Mouse (Mus musculus) stomach, embryonic 15.5 days (tissue): ENCODE data around the gene Iqce. TPM values are rescaled to one million over a fixed set of nuclear protein-coding genes. Genes with fewer than 3 reads are reported as not detected.

Source experiments
- ATAC-seq: fragments of 200-750 bp; cut with Nextera tagmentation; 2 replicates; pipeline ENCODE4 v1.8.0; 2017; ENCODE audit warnings: low read depth, moderate number of reproducible peaks, moderate TSS enrichment; ENCODE audit not compliant: insufficient read depth, low FRiP score
- H3K27ac ChIP-seq: fragments of 300-500 bp; sonication (generic); 2 replicates; pipeline ENCODE4 v1.5.1; 2015; ENCODE audit warnings: mild to moderate bottlenecking, inconsistent platforms
- H3K27me3 ChIP-seq: fragments of 300-500 bp; sonication (generic); replicated peaks from 2 replicates; pipeline ENCODE4 v1.6.1; 2015; ENCODE audit warnings: inconsistent platforms
- H3K36me3 ChIP-seq: fragments of 300-500 bp; sonication (generic); 2 replicates; pipeline ENCODE4 v1.6.1; 2015; ENCODE audit warnings: inconsistent platforms
- H3K4me1 ChIP-seq: fragments of 300-500 bp; sonication (generic); 2 replicates; pipeline ENCODE4 v1.6.1; 2015; ENCODE audit warnings: inconsistent platforms
- H3K4me2 ChIP-seq: fragments of 300-500 bp; sonication (generic); 2 replicates; pipeline ENCODE4 v1.6.1; 2015; ENCODE audit warnings: mild to moderate bottlenecking, inconsistent platforms
- H3K4me3 ChIP-seq: fragments of 300-500 bp; sonication (generic); replicated peaks from 2 replicates; pipeline ENCODE4 v1.5.1; 2015; ENCODE audit warnings: inconsistent platforms
- H3K9ac ChIP-seq: fragments of 300-500 bp; sonication (generic); 2 replicates; pipeline ENCODE4 v1.6.1; 2015; ENCODE audit warnings: inconsistent platforms
- H3K9me3 ChIP-seq: fragments of 300-500 bp; sonication (generic); 2 replicates; pipeline ENCODE4 v1.6.1; 2016; ENCODE audit warnings: inconsistent platforms
- WGBS: fragments of 180-500 bp; shearing (Covaris S2); methylation state at CpG from one replicate; pipeline ENCODE4 v1.1.7; 2015; 5-methylcytosine and 5-hydroxymethylcytosine counted together
- polyA plus RNA-seq: library from polyadenylated mRNA; unstranded; fragments of >200 nt; fragmentation: Nextera tagmentation; extraction: Ambion mirVana; gene quantifications from 2 replicates; pipeline ENCODE4 v1.2.1, GENCODE M21; 2015

Gene Iqce
- 20.3 and 21.1 TPM in 2 replicates for polyA plus RNA-seq

DNA sequence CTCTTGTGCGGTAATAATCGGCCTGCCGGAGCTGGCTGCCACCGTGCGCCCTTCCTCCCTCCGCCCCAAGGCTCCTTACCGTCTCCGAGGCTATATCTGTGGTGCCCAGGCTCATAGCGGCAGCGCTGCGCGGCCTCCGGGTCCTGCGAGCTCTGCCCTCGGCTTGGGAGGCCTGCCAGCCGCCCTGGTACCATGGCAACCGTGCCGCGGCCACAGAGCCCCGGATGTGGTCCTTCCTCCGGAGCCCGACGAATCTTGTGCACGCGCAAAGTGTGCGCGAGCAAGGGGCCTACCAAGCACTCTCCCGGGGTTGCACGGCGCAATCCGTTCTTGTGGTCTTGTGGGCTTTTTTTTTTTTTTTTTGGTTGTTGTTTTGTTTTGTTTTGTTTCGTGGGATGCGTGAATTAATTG is at the start of gene Iqce:
TSS of gene Iqce (minus strand) at position 276 of the 411 bp plus-strand sequence.
- peak; percentile 52 for ATAC-seq
- H3K4me3 ChIP-seq, result peak within 1 kb of the TSS; percentile 78
- H3K36me3 ChIP-seq, result peaks cover 3% of the 10 kb centered on the region; the same call in 1 of the 2 replicates
- H3K27me3 ChIP-seq, result no peaks in the 10 kb centered on the region
- H3K27ac ChIP-seq, result peak within 1 kb of the TSS; percentile 91
- no peaks in the 10 kb centered on the region for H3K9me3 ChIP-seq
- peaks cover 33% of the 10 kb centered on the region for H3K4me1 ChIP-seq
- peak within 1 kb of the TSS; percentile 87 for H3K4me2 ChIP-seq
- H3K9ac ChIP-seq, result peak within 1 kb of the TSS; percentile 85
- under 1% methylated on average over 33 of the region's 33 CpGs for WGBS

DNA sequence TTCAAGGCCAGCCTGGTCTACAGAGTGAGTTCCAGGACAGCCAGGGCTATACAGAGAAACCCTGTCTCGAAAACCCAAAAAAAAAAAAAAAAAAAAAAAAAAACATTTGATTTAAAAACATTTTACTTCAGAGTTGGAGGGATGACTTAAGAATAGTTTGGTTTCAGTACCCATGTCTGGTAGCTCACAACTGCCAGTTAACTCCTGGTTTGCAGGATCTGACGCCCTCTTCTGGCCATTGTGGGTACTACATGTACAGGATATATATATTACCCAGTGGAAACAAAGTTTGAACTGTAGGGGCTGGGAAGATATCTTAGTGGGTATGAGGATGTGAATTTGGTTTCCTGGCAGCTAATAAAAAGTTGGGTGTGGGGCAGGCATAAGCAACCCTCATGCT is 48.7 kb upstream of the Iqce start:
- WGBS, result 3% methylated on average over 1 of the region's 2 CpGs
- Histone ChIP-seq H3K27ac (no peak overlapping the region), H3K4me1 (peaks cover 5% of the 10 kb centered on the region; the same call in 1 of the 2 replicates), H3K4me3 (no peak overlapping the region), H3K9ac (no peak overlapping the region), H3K27me3 (no peaks in the 10 kb centered on the region), H3K36me3 (no peaks in the 10 kb centered on the region), H3K9me3 (no peaks in the 10 kb centered on the region; the same call in 1 of the 2 replicates), H3K4me2 (no peak overlapping the region)
- no peak for ATAC-seq

DNA sequence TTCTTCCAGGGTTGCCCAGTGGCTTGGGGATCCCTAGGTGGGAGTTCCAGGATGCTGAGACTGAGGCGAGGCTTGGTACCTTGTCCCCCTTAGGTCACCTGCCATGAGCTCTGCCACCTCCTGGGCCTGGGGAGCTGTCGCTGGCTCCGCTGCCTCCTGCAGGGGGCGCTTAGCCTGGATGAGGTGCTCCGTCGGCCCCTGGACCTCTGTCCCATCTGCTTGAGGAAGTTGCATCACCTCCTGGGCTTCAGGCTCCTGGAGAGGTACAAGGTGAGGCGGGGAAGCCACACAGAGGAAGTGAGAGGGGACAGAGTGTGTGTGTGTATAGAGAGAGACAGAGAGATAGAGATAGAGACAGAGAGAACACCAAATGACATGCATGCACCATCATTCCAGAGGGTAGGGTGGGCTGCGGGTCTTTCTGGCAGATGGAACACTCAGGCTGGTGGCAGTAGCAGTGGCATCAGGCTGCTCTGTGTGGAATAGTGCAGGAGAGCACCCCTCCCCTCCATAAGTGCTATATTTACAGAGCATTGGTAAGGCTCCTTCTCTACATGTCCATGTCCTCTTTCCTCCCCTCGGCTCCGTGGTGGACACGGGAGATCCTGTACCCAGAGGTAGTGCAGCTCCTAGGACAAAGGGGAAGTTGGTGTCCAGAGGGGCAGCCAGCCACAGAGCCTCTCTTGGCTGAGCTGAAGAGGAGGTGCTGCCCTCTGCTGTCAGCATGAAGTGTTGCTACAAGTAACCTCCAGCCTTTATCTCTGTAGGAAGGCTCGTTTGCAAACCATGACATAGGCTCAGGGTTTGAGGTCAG is 47.1 kb upstream of the Iqce start:
- peak overlapping the region; percentile 45 for H3K4me2 ChIP-seq
- peaks cover 5% of the 10 kb centered on the region; the same call in 1 of the 2 replicates for H3K4me1 ChIP-seq
- no peaks in the 10 kb centered on the region; the same call in 1 of the 2 replicates for H3K9me3 ChIP-seq
- no peaks in the 10 kb centered on the region for H3K27me3 ChIP-seq
- peak; percentile 68; the same call in 1 of the 2 replicates for ATAC-seq
- peak overlapping the region; percentile 19 for H3K4me3 ChIP-seq
- peak overlapping the region; percentile 16; the same call in 1 of the 2 replicates for H3K27ac ChIP-seq
- no peaks in the 10 kb centered on the region for H3K36me3 ChIP-seq
- H3K9ac ChIP-seq, result no peak overlapping the region
- 15% methylated on average over 12 of the region's 12 CpGs for WGBS

DNA sequence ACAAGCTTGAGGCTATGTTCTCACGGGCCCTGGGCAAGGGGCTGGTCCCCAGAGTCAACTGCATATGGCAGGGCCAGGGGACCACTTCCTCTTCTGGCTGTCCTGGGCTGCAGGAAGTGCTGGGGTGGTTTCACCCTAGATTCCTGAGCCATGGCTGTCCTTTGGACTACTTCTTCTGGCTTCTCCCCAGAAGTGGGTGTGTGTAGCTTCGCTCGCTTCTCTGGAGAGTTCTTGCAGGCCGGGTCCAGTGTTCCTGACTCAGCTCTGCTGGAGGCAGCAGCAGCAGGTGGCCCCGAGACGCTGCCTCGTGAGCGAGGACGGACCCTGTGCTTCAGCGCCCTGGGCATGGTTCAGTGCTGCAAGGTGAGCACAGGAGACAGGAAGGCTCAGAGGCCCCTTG is 46.2 kb upstream of the Iqce start:
- 79% methylated on average over 10 of the region's 10 CpGs for WGBS
- Histone ChIP-seq H3K4me2 (no peak overlapping the region), H3K9ac (no peak overlapping the region), H3K4me1 (peaks cover 5% of the 10 kb centered on the region; the same call in 1 of the 2 replicates), H3K4me3 (no peak overlapping the region), H3K27ac (no peak overlapping the region), H3K9me3 (no peaks in the 10 kb centered on the region; the same call in 1 of the 2 replicates), H3K36me3 (no peaks in the 10 kb centered on the region), H3K27me3 (no peaks in the 10 kb centered on the region)
- ATAC-seq, result no peak

DNA sequence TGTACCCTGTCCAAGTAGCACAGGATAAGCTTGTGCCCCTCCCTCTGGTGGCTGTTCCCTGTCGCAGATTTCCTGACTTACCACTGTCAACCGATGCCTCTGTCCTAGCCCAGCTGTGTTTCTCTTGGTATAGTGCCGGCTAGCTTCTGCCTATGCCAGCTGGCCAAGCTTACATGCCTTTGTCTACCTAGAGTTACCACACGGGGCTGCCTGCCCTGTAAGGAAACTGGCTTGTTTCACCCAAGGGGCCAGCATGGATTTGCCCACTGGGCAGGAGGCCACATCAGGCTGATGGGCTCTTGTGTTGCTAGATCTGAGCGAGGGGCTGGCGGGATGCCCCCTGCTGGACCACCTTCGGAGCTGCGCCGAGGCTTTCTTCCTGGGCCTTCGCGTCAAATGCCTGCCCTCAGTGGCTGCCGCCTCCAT is 41.5 kb upstream of the Iqce start:
- no peak overlapping the region for H3K27ac ChIP-seq
- H3K4me1 ChIP-seq, result 0 out of 2 replicates have a peak, but pooled peaks cover 3% of the 10 kb centered on the region
- WGBS, result 32% methylated on average over 12 of the region's 12 CpGs
- H3K27me3 ChIP-seq, result no peaks in the 10 kb centered on the region
- no peak overlapping the region for H3K4me3 ChIP-seq
- no peak for ATAC-seq
- H3K36me3 ChIP-seq, result no peaks in the 10 kb centered on the region
- H3K4me2 ChIP-seq, result no peak overlapping the region
- no peak overlapping the region for H3K9ac ChIP-seq
- H3K9me3 ChIP-seq, result no peaks in the 10 kb centered on the region

DNA sequence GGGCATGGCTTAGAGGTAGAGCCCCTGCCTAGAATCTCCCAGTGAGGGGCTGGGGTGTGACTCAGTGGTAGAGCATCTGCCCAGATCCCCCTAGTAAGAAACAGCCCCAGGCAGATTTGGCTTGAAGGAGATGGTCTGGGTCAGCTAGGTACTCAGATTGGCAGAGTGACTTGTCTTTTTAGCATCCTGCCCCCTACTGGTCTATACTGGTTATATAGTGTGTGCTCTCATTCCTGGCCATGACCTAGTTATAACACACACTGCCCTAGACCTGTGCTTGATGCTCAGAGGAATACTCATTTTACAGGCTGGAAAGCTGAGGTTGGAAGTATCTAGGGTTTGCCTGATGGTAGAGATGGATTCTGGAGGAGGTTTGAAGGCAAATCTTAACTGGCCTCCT is 39.7 kb upstream of the Iqce start:
- no peak overlapping the region for H3K9ac ChIP-seq
- H3K27me3 ChIP-seq, result no peaks in the 10 kb centered on the region
- no peaks in the 10 kb centered on the region for H3K9me3 ChIP-seq
- no peaks in the 10 kb centered on the region for H3K36me3 ChIP-seq
- no peak overlapping the region for H3K4me2 ChIP-seq
- ATAC-seq, result no peak
- no peak overlapping the region for H3K4me3 ChIP-seq
- 0 out of 2 replicates have a peak, but pooled peaks cover 3% of the 10 kb centered on the region for H3K4me1 ChIP-seq
- no peak overlapping the region for H3K27ac ChIP-seq

DNA sequence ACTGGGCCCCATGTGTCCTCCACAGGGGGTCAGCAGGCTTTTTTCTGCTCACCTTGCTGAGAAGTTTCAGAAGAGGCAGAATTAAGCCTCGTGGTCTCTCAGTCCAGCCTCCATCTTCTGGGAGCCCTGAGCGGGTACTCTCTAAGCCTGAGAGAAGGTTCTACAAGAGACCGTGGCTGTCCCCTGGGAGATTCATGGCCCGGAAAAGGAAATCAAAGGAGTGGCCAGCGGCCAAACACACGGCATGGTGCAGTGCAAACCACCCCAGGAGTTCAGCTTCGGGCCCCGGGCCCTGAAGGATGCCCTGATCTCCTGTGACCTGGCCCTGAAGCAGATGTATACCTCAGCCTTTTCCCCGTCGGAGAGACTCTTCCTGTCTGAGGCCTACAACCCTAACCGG is 38.9 kb upstream of the Iqce start:
- H3K9me3 ChIP-seq, result no peaks in the 10 kb centered on the region
- H3K4me1 ChIP-seq, result peaks cover 5% of the 10 kb centered on the region
- H3K4me3 ChIP-seq, result no peak overlapping the region
- no peak for ATAC-seq
- H3K27ac ChIP-seq, result no peak overlapping the region
- H3K36me3 ChIP-seq, result no peaks in the 10 kb centered on the region
- no peak overlapping the region for H3K4me2 ChIP-seq
- WGBS, result 75% methylated on average over 11 of the region's 11 CpGs
- H3K27me3 ChIP-seq, result peaks cover 3% of the 10 kb centered on the region
- H3K9ac ChIP-seq, result no peak overlapping the region

DNA sequence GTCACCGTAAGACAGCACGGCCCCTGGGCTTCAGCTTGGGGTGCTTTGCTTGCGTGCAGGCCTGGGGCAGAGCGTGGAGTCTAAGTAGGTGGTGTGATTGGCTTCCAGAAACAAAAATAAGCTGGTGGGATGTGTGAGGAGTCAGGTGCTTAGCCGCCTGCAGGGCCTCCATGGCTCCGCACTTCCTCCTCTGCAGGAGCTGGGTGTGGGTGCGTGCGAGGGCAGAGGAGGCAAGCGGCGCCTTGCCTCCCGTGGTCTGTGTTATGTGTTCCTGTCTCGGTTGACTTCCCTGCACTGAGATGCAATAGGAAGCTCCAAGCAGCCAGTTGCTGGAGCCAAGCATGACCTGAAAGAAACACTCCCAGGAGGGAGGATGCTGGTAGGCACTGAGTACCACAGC is 37.6 kb upstream of the Iqce start:
- H3K27ac ChIP-seq, result no peak overlapping the region
- H3K36me3 ChIP-seq, result no peaks in the 10 kb centered on the region
- H3K4me1 ChIP-seq, result peaks cover 15% of the 10 kb centered on the region
- H3K9me3 ChIP-seq, result no peaks in the 10 kb centered on the region
- no peak overlapping the region for H3K9ac ChIP-seq
- 80% methylated on average over 12 of the region's 12 CpGs for WGBS
- no peak overlapping the region for H3K4me3 ChIP-seq
- ATAC-seq, result no peak
- H3K27me3 ChIP-seq, result peaks cover 13% of the 10 kb centered on the region
- H3K4me2 ChIP-seq, result no peak overlapping the region

DNA sequence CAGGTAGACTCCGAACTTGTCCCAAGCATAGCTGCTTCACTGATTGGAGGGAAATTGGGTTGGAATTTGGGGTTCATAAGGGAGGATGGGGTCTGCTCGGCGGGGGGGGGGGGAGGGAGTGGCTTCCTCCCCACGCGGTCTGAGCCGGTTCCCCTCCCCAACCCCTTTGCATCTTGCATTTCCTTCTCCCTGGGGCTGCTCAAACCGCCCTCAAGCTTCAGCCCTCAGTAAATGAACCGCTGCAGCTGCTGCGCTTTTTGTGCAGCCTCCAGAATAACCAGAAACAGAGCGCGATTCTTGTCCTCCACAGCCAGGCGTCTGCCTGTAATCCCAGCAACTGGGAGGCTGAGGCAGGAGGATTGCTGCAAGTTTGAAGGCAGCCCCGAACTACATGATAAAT is 34.0 kb upstream of the Iqce start:
- no peak for ATAC-seq
- H3K4me3 ChIP-seq, result peak overlapping the region; percentile 31; the same call in 1 of the 2 replicates
- peak overlapping the region; percentile 81 for H3K4me2 ChIP-seq

DNA sequence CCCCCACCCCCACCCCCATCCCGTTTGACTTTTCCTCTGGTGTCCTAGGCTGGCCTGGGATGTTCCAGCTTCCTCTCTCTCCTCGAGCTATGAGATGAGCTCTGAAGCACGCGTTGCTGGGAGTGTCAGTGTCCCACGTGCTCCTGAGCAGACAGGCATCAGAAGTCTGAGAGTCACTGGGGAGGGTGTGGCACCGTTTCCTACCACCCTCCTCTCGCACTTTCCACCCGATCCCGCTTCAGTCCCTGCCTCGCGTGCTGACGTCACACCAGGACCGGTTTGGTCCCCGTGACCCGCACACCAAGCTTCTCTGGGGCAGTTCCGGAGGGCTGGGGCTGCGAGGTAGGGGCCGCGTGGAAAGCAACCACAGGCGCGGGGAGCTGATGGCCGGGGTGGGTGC is 33.1 kb upstream of the Iqce start:
- Histone ChIP-seq H3K9ac (0 out of 2 replicates have a peak overlapping the region, but pooled peaks have one; percentile 12), H3K4me3 (peak overlapping the region; percentile 31), H3K4me2 (peak overlapping the region; percentile 81), H3K9me3 (no peaks in the 10 kb centered on the region), H3K27ac (no peak overlapping the region), H3K36me3 (no peaks in the 10 kb centered on the region), H3K4me1 (peaks cover 12% of the 10 kb centered on the region), H3K27me3 (peaks cover 16% of the 10 kb centered on the region)
- 0 out of 2 replicates have a peak, but pooled peaks have one; percentile 28 for ATAC-seq
- under 1% methylated on average over 22 of the region's 22 CpGs for whole genome bisulfite sequencing

More for the DNA sequence above, 34.0 kb upstream of the Iqce start:
- no peaks in the 10 kb centered on the region for H3K9me3 ChIP-seq
- WGBS, result 15% methylated on average over 13 of the region's 13 CpGs
- H3K4me1 ChIP-seq, result peaks cover 14% of the 10 kb centered on the region
- H3K9ac ChIP-seq, result no peak overlapping the region
- no peaks in the 10 kb centered on the region for H3K36me3 ChIP-seq
- no peak overlapping the region for H3K27ac ChIP-seq
- peaks cover 16% of the 10 kb centered on the region for H3K27me3 ChIP-seq

DNA sequence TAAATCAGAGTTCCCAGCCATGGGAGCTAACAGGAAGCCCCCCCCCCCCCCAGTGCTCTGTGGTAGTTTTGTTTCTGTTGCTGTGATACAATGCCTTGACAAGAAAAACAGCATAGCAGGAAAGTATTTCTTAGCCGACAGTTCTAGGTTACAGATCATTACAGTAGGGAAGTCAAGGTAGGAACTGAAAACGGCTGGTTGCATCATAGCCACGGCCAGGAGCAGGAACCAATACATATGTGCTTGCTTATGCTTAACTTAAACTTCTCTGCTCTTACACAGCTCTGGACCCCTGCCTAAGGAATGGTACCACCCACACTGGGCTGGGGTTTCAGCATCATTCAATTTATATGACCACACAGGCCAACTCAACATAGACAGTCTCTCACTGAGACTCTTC is 31.2 kb upstream of the Iqce start:
- 64% methylated on average over 3 of the region's 3 CpGs for WGBS
- peaks cover 16% of the 10 kb centered on the region for H3K27me3 ChIP-seq
- no peak for ATAC-seq
- H3K27ac ChIP-seq, result no peak overlapping the region
- no peaks in the 10 kb centered on the region for H3K36me3 ChIP-seq
- H3K9me3 ChIP-seq, result no peaks in the 10 kb centered on the region
- no peak overlapping the region for H3K4me2 ChIP-seq
- H3K9ac ChIP-seq, result no peak overlapping the region
- H3K4me1 ChIP-seq, result peaks cover 12% of the 10 kb centered on the region
- no peak overlapping the region for H3K4me3 ChIP-seq

DNA sequence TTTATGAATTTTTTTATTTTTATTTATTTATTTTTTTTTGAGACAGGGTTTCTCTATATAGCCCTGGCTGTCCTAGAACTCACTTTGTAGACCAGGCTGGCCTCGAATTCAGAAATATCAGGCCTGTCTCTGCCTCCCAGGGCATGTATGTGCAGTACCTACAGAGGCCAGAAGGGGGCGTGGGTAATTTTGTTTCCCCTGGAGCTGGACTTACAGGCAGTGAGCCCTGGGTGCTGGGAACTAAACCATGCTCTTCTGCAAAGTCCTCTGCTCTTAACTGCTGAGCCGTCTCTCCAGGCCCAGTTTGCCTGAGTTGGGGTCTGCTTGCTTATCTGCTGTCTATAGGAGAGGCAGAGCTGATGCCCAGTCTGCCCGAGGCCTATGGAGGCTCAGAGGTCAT is 30.0 kb upstream of the Iqce start:
- ATAC-seq, result no peak
- Histone ChIP-seq H3K4me3 (no peak overlapping the region), H3K27me3 (peaks cover 16% of the 10 kb centered on the region), H3K4me1 (peaks cover 12% of the 10 kb centered on the region), H3K27ac (no peak overlapping the region), H3K9ac (no peak overlapping the region), H3K9me3 (no peaks in the 10 kb centered on the region), H3K4me2 (no peak overlapping the region), H3K36me3 (no peaks in the 10 kb centered on the region)
- 61% methylated on average over 4 of the region's 4 CpGs for WGBS
